Mouse (Mus musculus) megakaryocyte, embryonic 14.5 days (primary cell): ENCODE measurements around the gene Spag9. TPM values are rescaled to one million over a fixed set of nuclear protein-coding genes. Genes with fewer than 3 reads are reported as not detected.
A peak's percentile ranks its signal among the peaks of the same experiment; 100 is the strongest.
"Not testable (repeated sequence)": the region's sequence is repeated elsewhere in the genome, so short reads cannot be mapped to it uniquely, and the experiment has no call there.

ENCODE experiments used
- H3K27me3 ChIP-seq: replicated peaks from 2 replicates; pipeline ENCODE3; 2012; ENCODE audit warnings: inconsistent platforms
- H3K36me3 ChIP-seq: replicated peaks from 2 replicates; pipeline ENCODE3; 2012; ENCODE audit warnings: low read length, inconsistent platforms, mixed read lengths
- H3K4me1 ChIP-seq: 2 replicates; pipeline ENCODE4 v1.6.1; 2012; ENCODE audit warnings: inconsistent platforms
- H3K4me3 ChIP-seq: replicated peaks from 2 replicates; pipeline ENCODE3; 2012; ENCODE audit warnings: moderate library complexity, mild to moderate bottlenecking, inconsistent platforms
- H3K9me3 ChIP-seq: 2 replicates; pipeline ENCODE4 v1.6.1; 2012; ENCODE audit warnings: inconsistent platforms
- FLI1 ChIP-seq: IDR thresholded peaks from 2 replicates; pipeline ENCODE4 v1.6.1; 2012; ENCODE audit warnings: low read length, inconsistent platforms, mixed read lengths
- GATA1 ChIP-seq: IDR thresholded peaks from 3 replicates; pipeline ENCODE4 v1.6.1; 2012; ENCODE audit warnings: mixed read lengths, low read length, inconsistent platforms, borderline replicate concordance
- polyA plus RNA-seq: library from polyadenylated mRNA; stranded (reverse); fragments of >175 nt; gene quantifications from 2 replicates; pipeline ENCODE4 v1.2.3, GENCODE M21; 2012; ENCODE audit warnings: low replicate concordance; ENCODE audit not compliant: insufficient read depth

Spag9 gene
- polyA plus RNA-seq, 1 experiment, result 2.9 TPM

DNA sequence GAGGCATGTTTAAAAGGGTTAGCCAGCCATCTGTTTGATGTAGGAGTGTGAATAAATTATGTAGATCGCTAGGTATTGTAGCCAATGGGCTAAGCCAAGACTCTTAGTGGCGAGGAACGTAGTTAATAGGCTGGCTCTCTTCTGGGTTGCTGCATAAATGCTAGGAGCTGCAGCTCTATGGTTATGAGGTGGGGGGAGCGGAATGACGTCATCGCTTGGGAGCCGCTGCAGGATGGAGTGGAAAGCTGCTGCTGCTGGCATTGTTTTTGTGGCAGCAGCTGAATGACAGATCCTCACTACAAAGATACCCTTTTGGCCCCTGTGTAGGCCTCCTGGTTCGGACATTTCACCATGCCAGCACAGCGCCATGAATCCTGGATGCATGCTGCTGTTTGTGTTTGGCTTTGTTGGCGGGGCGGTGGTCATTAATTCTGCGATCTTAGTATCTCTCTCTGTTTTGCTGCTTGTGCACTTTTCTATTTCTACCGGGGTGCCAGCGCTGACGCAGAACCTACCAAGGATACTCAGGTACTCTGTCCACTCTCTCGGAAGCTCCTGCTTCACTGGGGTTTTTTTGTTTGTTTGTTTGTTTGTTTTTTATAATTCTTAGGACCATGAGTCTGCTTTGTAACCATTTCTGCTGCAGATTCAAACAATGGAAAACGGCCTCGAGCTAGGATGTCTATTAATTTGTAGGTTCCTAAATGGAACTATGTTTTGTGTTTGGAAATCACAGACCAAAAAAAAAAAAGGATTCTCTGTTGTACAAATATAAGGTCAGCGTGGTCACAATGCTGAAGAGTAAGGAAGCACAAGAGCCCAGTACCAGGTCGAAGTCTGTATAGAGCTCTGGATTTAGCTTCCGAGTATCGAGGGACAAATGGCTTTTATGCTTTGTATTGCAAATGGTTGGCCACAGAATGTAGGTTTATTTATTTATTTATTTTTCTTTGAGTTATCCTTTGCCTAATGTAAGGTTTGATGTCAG is 48.4 kb downstream of the Spag9 start:
- peaks cover 26% of the 10 kb centered on the region for H3K4me1 ChIP-seq
- H3K9me3 ChIP-seq, result no peaks in the 10 kb centered on the region
- H3K27me3 ChIP-seq, result no peaks in the 10 kb centered on the region
- H3K4me3 ChIP-seq, result peak overlapping the region; percentile 70
- peaks cover 41% of the 10 kb centered on the region for H3K36me3 ChIP-seq
- no peak for TF ChIP-seq FLI1
- no peak for TF ChIP-seq GATA1

- peaks cover 46% of the 10 kb centered on the region for H3K36me3 ChIP-seq
- no peaks in the 10 kb centered on the region for H3K9me3 ChIP-seq
- peaks cover 26% of the 10 kb centered on the region for H3K4me1 ChIP-seq
- TF ChIP-seq FLI1 (no peak), GATA1 (no peak)
- H3K27me3 ChIP-seq, result no peaks in the 10 kb centered on the region
- no peak overlapping the region for H3K4me3 ChIP-seq
Observed at GRCm38 (mm10) chr11:94045016-94045415, 49.1 kb downstream of the Spag9 start.

DNA sequence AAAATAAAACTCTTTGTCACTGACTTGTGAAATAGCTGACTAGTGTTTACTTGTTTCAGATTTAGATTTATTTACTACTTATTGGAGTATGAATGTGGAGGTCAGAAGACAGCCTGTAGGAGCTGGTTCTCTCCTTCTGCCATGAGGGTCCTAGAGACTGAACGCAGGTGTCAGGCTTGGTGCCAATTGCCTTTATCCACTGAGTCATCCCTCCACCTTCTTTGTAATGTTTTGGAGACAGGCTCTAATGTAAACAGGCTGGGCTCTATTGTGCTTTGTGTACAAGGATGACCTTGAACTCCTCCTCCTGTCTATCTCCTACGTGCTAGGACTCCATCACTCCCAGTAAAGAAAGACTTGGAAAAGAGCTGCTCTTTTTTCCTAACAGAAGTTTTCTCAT is 51.4 kb downstream of the Spag9 start:
- Histone ChIP-seq H3K27me3 (no peaks in the 10 kb centered on the region), H3K9me3 (no peaks in the 10 kb centered on the region), H3K4me3 (no peak overlapping the region), H3K4me1 (peaks cover 12% of the 10 kb centered on the region), H3K36me3 (peaks cover 60% of the 10 kb centered on the region)
- TF ChIP-seq GATA1 (no peak), FLI1 (no peak)

- H3K4me1 ChIP-seq, result peaks cover 43% of the 10 kb centered on the region
- H3K27me3 ChIP-seq, result no peaks in the 10 kb centered on the region
- no peaks in the 10 kb centered on the region for H3K9me3 ChIP-seq
- no peak for TF ChIP-seq FLI1
- no peak for TF ChIP-seq GATA1
- peaks cover 66% of the 10 kb centered on the region for H3K36me3 ChIP-seq
- H3K4me3 ChIP-seq, result no peak overlapping the region
Observed at GRCm38 (mm10) chr11:94054176-94054575, 58.3 kb downstream of the Spag9 start.

- no peak for TF ChIP-seq FLI1
- no peak for TF ChIP-seq GATA1
- peaks cover 66% of the 10 kb centered on the region for H3K36me3 ChIP-seq
- no peaks in the 10 kb centered on the region for H3K9me3 ChIP-seq
- peaks cover 49% of the 10 kb centered on the region for H3K4me1 ChIP-seq
- no peak overlapping the region for H3K4me3 ChIP-seq
- H3K27me3 ChIP-seq, result no peaks in the 10 kb centered on the region
Observed at GRCm38 (mm10) chr11:94054901-94055300, 59.0 kb downstream of the Spag9 start.

GRCm38 (mm10) chr11:94063941-94064340 is 68.0 kb downstream of the Spag9 start:
- TF ChIP-seq GATA1 (no peak), FLI1 (no peak)
- H3K27me3 ChIP-seq, result no peaks in the 10 kb centered on the region
- H3K36me3 ChIP-seq, result peaks cover 84% of the 10 kb centered on the region
- H3K4me1 ChIP-seq, result peaks cover 24% of the 10 kb centered on the region
- no peak overlapping the region for H3K4me3 ChIP-seq
- peaks cover 7% of the 10 kb centered on the region for H3K9me3 ChIP-seq

- H3K9me3 ChIP-seq, result peaks cover under 1% of the 10 kb centered on the region
- no peak overlapping the region for H3K4me3 ChIP-seq
- peaks cover 75% of the 10 kb centered on the region for H3K36me3 ChIP-seq
- no peaks in the 10 kb centered on the region for H3K27me3 ChIP-seq
- TF ChIP-seq GATA1 (no peak), FLI1 (no peak)
- peaks cover 55% of the 10 kb centered on the region for H3K4me1 ChIP-seq
Observed at GRCm38 (mm10) chr11:94070455-94070854, 74.6 kb downstream of the Spag9 start.

- peaks cover 58% of the 10 kb centered on the region for H3K4me1 ChIP-seq
- no peaks in the 10 kb centered on the region for H3K27me3 ChIP-seq
- H3K9me3 ChIP-seq, result no peaks in the 10 kb centered on the region
- no peak overlapping the region for H3K4me3 ChIP-seq
- TF ChIP-seq FLI1, result no peak
- no peak for TF ChIP-seq GATA1
- peaks cover 59% of the 10 kb centered on the region for H3K36me3 ChIP-seq
Observed at GRCm38 (mm10) chr11:94073283-94073682, 77.4 kb downstream of the Spag9 start.

GRCm38 (mm10) chr11:94086966-94087365 is 91.1 kb downstream of the Spag9 start:
- not testable (repeated sequence) for H3K9me3 ChIP-seq, H3K27me3 ChIP-seq, H3K4me3 ChIP-seq
- peaks cover 82% of the 10 kb centered on the region for H3K36me3 ChIP-seq
- peaks cover 12% of the 10 kb centered on the region for H3K4me1 ChIP-seq

DNA sequence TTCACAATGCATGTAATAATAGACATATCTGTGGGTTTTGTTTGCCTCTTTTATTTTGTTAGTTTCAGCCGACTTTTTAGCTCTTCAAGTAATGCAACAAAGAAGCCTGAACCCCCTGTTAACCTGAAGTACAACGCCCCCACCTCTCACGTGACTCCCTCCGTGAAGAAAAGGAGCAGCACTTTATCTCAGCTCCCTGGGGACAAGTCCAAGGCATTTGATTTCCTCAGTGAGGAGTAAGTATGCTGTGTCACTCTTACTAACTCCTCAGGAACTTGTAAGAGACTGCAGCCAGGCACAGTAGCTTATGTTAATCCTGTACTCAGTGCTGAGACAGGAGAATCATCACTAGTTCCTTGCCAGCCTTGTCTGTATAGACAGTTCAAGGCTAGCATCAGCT is 94.6 kb downstream of the Spag9 start:
- no peaks in the 10 kb centered on the region for H3K27me3 ChIP-seq
- peaks cover 84% of the 10 kb centered on the region for H3K36me3 ChIP-seq
- TF ChIP-seq GATA1 (no peak), FLI1 (no peak)
- H3K4me1 ChIP-seq, result peaks cover 18% of the 10 kb centered on the region
- H3K9me3 ChIP-seq, result no peaks in the 10 kb centered on the region
- no peak overlapping the region for H3K4me3 ChIP-seq
